Mouse (Mus musculus): Measurements from ENCODE around the gene Wdtc1.

DNA sequence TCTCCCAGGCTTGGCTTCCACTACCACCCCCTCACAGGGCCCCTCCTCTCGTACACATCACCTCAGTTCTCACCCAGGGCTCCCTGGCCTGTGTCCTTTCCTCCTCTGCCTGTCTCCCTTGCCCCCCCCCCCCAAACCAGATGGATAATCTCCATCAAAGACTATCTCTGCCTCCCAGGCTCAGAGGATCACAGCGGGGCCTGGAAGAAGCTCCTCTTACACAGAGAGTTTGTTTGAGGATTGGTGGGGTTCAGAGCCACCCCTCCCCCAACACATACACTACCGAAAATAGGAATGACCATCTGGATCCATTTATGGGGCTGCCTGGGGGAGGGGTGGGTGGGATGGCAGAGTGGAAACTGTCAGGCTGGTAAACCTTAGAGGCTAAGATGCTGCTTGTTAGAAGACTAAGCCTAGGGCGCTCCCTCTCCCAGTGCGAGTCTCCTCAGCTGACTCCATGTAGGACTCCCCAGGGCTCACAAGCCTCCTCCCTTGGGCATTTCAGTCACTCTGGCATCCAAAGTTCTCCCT is 71.3 kb downstream of the Wdtc1 start:
- TF ChIP-seq CTCF (IDR thresholded peaks at IDR 0.05; ENCODE audit: extremely low read depth, insufficient read depth, insufficient read length, insufficient replicate concordance), result no peak
- TF ChIP-seq POLR2A (IDR thresholded peaks at IDR 0.05; ENCODE audit: low read depth, low read length), result no peak

Data from spleen, adult 2 months (tissue).